Mouse (Mus musculus) gastrocnemius, postnatal 4 days (tissue): Measurements from ENCODE around the gene Il21r. TPM values are rescaled to one million over a fixed set of nuclear protein-coding genes. Genes with fewer than 3 reads are reported as not detected.

ENCODE experiments used
- DNase-seq, 2 experiments: peaks; one replicate each; pipeline ENCODE4 v3.0.0; 2021 to 2022; ENCODE audit warnings: low spot score in 2 of 2, mixed read lengths in 2 of 2
- long read RNA-seq, 2 experiments: library from polyadenylated mRNA; stranded (forward); transcript quantifications; one replicate each; pipeline ENCODE4 v2.0.0; 2021
- total RNA-seq, 2 experiments: library from RNA; stranded (reverse); gene quantifications; 2 replicates each; pipeline ENCODE4 v1.2.3; 2021

Gene Il21r
- total RNA-seq, result 1 to 10 TPM; 1.0 to 1.7 TPM
- long read RNA-seq, experiment 1, result 0 reads
- long read RNA-seq, experiment 2, partial matches to known transcripts, result 1 of 2 reads
- long read RNA-seq, experiment 2, other reads (novel, unspliced or antisense), result 0 of 2 reads

DNA sequence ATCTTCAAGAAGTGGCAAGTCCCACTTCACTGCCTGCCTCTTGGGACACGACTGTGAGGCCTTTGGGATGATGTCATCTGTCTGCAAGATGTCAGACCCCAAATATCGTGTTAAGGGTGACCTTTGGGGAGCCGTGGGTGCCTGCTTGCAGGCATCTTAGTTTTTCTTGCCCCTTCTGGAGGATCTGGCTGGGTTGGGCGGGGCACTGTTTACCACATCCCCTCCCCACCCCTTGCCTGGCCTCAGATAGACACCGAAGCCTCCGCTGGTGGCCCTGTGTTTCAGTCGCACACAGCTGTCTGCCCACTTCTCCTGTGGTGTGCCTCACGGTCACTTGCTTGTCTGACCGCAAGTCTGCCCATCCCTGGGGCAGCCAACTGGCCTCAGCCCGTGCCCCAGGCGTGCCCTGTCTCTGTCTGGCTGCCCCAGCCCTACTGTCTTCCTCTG lies at the start of gene Il21r:
Gene Il21r, plus strand, starts transcription at position 245 of the 447 bp plus-strand sequence.
- DNase-seq, result no peak

DNA sequence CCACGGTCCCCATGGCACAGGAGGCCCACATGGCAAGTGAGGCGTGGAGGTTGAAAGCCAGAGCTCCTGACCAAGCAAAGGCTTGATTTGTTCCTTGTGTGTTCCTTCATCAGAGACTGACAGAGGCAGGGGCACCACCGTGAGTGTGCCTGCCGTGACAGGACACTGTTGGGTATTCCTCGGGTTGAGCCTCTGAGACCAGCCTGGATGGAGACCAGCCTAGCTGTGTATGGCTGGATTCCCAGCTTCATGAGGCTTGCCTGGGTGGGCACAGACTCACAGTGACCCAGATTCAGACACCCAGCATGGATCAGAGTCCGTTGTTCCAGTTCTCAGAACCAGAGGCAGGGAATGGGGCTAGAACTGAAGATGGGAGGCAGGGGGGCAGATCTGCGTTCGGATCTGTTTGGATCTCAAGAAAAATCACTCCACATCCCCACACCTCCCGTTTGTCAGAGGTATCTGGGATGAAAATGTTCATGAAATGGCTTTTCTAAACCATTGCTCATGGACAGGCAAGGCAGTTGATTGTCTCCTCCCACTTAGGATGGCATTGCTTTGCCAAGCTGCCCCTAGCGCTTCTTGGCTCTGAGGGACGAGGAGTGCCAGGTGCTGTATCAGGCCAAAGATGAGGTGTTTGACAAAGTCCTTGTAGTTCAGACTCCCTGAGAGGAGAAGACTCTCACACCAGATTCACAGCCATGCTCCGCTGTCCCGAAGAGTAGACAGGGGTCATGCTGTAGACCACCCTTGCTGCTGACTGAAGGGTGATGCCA lies 49.4 kb upstream of the Il21r start:
- no peak for DNase-seq

DNA sequence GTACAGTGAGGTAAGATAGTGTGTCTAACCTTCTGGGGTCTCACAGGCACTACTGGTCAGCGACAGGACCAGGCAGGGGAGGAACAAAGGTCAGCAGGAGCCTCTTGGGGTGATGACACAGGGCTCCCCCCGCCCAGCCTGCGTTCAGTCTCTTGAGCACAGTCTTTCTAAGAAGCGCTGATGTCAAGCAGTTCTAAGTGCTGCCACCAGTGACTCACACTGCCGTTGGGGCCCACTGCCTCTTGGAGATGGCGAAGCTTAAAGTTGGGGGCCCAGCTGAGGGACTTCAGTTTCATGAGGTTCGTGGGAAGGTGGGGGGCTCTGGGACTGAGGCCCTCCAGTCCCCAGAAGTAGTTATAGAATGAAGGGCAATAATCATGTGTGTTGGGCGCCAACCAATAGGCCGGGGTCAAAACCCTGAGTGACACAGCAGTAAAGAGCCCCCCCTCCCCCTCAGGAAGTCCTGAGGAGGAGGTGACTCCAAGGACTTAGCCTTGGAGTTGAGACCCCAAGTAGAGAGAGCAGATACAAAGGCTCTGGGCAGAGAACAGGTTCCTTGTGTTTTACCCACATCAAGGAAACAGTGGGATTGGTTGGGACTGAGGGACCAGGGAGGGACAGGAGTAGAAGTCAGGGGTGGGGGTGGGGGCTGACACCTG lies 48.6 kb upstream of the Il21r start:
- no peak for DNase-seq

DNA sequence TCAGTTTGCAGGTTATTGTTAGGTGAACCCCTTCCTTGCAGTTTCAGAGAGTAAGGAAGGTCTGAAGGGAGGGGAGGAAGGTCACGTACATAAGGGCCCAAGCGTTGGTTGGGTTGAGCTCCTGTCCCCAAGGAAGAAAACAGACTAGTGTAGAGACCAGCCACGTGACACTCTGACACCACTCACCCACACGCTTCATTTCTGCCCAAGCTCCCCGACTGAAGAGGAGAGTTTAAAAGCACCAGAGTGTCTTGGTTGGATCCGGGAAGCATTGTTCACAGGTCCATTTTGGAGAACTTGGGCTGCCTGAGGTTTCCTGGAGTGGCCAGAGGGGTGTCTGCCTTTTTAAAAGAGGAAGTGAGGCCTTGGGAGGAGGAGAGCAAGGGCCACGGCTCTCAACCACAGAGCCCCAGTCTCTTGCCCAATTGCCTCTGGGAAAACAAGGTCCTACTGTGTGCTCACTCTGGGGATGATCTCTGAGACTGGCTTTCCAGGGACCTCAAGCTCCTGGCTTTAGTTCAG lies 47.8 kb upstream of the Il21r start:
- no peak for DNase-seq

DNA sequence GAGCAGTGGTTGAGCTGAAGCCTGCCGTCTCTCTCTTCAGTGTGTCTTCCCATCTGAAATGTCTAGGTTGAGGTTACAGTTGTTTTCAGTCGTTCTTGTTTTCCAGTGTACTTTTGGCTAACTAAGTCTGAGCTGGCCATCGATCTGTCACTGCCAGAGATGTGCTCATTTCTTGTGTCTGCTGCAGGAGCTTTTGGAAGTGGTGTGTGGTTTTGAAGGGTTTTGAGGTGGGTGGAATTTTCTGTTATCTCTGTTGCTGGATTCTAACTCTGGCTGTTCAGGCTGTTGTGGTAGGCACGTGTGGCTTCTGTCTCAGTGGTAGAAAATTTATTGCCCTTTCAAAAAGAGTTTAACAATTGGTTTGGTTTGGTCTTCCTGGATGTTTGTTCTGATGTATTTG lies 47.1 kb upstream of the Il21r start:
- DNase-seq, result no peak

DNA sequence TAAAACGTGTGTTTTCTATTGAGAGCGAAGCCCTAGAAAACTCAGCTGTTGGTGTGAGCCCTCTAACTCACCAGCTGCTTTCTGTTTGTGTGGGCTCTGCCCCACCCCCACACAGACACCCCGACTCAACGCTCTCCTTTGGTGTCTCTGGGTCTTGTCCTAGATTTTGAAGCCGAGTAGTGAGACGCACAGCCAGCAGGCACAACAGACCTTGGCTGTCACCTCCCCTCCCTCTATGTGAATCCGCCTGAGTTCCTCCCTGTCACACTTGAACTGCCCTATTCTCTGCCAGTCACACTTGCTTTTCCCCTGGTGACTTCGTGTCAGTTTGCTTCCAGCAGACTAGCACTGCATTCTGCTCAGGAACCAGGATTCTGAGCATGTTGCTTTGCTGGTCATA lies 46.4 kb upstream of the Il21r start:
- DNase-seq, result no peak

DNA sequence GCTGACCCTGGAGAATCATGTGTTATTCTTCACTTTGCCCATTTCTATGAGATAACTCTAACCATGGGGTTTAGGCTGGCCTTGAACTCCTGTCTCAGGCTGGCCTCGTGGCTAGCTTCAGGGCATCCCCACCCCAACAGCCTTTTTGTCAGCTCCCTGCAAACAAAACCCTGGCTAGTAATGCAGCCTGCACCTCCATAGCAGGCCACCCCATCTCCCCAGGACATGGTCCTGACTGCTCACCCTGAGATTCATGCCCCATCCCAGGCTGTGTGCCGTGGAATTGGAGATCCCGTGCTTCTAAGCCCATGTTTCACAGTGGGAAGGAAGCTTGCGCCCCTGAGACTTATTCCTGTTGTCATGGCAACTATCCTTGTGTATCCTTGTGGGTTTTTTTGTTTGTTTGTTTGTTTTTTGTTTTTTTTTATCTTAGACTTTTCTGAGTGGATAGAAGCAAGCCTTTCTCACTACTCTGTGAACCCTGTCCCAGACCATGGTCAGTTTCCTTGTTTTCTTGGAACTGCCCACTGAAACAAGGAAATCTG lies 44.8 kb upstream of the Il21r start:
- no peak for DNase-seq

DNA sequence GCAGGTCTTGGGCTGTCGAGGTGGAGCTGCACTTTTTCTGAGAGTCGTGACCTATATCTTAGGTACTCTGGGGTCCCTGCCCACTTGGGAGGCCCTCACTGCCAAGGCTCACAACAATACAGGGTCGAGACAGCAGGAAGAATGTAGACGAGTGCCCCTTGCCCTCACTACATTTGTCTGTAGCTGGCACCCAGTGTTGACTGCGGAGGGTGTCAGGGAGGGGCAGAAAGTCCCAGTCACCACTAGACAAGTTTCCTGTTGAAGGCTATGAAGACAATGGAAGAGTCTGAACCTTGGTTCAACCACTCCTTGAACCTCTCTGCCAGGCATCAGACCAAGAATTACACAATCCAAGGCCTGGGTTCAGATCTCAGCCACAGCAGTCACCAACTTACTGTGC lies 44.2 kb upstream of the Il21r start:
- DNase-seq, result no peak

DNA sequence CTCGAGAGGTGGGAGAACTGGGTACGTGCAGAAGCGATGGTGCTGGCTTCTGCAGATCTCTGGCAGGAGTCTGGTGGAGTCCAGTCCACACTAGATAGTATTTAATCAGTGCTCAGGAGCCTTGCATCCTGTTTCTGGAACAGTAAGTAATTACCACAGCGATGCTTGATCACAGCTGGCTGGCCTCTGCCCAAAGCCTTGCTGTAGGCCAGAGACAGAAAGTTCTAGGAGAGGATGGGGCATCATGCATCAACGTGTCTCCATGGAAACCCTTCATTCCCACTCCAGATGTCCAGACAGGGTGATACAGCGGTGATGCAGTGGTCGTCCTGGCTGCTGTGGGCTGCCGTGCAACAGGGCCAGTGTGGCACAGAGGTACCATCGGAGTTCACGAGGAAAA lies 43.7 kb upstream of the Il21r start:
- DNase-seq, result no peak

DNA sequence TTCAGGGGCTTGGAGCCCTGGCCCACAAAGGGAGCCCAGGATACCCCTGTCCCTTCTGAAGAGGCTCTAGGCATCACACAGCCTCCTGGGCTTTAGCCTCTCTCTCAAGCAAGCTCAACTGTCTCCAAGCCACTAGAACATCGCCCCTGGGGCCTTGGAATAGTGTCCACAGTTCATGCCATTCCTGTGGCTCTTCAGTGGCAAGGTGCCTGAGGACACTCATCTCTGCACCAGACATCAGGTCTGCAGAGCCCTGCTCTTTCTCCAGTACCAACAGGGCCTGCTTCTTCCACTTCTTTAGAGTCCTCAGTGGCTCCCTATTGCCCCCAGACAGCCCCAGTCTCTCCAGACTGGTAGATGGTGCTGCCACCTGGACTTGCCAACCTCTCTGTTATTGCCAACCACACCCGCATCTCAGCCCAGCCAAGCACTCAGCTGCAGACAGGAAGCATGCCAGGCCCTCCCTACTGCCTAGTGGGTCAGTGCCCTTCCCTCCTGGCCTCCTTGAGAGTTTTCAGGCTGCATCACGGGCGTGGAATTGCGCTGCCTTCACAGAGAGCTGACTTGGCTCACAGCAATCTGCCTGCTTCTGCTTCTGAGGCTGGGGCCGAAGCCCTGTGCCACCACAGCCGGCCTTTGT lies 43.0 kb upstream of the Il21r start:
- no peak for DNase-seq

DNA sequence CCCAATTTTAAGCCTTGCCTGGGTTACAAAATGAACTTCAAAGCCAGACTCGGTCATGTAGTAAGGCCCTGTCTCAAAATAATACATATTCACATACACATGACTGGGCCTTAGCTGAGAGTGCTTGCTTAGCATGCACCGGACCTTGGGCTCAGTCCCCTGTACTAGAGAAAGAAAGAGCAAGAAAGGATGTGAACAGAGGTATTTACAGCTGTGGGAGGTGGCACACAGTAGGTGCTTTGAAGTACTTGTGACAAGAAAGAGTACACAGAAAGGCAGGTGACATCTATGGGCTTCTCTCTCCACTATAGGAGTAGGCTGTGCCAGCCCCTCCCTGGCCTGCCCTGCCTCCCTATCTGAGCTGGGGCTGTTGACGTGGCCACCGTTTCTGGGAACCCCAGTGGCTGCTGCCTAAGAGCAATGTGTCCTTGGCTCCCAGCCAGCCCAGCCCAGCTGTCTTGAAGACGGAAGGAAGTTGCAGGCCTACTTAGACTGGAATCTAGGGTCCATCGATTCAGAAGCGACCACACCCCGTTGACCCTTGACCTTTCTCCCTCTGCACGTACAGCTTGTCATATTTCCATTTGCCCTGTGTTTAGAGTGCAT lies 42.0 kb upstream of the Il21r start:
- DNase-seq, result peak; percentile 53 to 82

DNA sequence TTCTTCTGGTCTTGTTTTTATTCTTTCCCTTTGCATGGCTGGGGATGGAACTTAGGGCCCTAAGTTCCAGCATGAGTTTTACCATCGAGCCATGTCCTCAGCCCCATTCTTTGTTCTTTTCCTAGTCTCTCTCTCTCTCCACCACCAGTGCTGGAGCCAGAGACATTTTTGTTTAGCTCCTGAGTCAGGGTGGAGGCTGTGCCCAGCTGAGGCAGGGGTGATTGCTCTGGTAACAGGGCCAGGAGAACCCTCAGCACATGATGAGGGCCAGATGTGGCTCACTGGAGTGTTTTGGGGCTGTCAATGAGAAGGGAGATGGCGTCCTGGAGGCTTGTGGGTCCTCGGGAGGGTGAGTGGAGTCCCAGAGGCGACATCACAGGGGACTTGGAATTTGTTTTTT lies 40.8 kb upstream of the Il21r start:
- DNase-seq, result no peak

DNA sequence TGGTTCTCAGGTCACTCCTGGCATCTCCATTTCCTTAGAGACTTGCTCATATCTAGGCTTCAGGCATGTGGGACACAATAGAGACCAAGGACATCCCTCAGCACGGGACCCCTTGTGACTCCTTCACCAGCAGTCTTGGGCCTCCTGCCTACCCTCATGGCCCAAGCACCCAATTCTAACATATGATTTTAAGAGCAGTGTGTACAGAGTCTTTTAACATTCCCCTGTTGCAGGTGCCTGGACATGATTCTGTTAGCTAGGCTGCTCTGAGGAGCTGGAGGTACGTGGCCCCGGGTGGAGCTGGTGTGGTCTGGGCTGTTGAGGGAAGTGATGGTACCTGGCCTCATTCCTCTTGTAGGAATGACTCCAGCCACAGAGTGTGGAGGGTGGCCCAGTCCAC lies 40.1 kb upstream of the Il21r start:
- DNase-seq, result no peak

DNA sequence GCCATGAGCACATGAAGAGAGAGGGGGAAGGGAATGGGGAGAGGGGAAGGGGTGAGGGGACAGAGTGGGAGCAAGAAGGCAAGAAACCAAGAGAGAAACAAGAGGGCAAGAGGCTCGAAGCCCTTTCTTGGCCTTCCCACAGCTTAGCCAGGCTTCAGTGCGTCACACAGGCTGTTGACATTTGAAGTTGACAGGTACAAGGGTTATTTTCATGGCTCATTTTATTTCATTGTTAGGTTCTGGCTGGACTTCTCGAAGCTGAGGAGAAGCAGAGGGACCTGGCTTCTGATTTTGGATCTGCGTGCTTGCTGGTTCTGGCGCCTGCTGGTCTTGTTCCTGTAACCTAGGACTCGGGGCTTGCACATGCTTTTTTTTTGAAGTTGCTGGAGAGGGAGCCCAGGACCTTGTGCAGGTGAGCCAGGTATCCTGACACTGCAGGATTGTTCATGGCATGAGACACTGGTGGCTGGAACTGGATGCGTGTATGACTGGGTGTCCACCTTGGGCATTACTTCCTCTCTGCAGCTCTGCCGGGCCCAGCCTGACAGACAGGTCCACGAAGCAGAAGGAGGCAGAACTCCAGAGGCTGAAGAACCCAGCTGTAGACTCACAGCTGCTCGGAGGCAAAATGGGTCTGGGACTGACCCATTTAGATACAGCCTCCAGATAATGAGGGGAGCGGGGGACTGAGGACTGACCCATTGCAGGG lies 38.8 kb upstream of the Il21r start:
- DNase-seq, result no peak

DNA sequence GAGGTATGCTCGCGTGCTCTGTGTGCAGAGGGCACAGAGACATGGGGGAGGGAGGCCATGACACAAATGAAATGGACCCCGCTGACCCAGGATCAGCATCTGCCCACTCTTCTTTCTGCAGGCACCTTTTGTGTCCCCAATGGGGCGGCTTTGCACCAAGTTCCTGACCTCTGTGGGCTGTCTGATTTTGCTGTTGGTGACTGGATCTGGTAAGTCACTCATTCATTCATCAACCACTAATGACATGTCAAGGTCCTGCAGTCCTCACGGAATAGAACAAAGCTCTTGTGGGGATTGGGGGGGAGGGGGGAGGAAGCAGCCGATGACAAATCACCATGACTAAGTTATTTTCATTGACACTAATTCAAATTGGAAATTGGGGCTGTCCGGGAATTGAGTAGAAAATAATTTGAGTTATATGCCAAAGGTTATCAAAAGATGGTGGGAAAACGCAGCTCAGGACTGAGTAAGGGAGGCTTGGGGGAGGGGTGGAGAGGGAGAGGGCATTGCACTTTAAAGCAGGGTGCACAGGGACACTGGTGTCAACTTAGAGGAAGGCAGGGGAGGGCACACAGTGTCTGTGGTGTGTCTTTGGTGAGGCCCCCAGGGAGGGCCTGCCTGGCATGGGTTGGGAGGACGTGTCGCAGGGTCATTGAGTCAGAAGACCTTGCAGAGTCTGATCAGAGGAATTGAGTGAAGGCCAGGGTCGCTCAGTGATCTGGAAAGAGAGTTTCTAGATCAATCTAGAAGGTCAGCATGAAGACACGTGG lies 37.5 kb upstream of the Il21r start:
- no peak for DNase-seq

DNA sequence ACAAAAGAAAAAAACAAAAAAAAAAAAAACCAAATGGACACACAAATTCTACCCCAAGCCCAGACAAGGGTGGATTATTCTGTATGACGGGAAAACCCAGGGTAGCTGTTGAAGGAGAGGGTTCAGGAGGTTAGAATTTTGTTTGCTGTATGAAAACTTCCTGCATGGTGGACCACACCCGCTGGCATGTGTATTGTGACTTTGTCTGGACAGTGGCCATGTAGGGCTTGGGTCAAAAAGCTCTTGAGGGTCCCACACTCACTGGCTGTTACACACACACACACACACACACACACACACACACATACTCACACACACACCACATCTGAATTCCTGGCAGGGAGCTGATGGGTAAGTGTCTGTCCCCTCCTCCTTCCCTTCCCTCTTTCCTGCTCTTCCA lies 36.8 kb upstream of the Il21r start:
- DNase-seq, result no peak

DNA sequence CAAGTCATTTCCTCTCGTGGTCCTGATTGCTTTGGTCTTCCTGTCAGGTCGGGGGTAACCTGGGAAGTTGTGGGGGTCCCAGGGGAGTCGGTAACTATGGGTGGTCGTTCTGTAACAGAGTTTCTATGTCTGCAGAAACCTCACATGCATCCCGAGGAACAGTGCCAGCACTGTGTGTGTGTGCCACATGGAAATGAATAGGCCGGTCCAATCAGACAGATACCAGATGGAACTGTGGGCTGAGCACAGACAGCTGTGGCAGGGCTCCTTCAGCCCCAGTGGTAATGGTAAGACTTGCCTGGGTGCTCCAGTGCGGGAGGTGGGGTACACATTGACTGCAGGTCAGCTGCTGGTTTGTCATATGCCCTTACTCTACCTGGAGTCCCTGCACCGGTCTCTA lies 34.3 kb upstream of the Il21r start:
- no peak for DNase-seq

DNA sequence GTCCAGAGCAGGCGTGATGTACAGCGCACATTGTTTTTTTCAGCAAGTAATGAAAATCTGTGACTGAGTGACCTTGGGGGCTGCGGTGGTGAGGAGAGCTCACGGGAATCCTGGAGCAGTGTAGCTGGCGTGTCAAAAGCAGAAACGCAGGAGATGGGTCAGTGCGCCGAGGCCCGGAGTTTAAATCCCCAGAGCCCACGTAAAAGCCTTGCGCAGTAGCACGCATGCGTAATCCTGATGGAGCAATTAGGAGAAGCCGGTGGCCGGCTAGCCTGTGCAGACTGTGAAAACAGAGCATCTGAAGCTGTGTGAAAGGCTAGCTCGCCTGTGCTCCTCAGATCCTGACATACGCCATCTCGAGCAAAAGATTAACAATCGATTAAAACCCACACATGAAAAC lies 31.3 kb upstream of the Il21r start:
- DNase-seq, result no peak

DNA sequence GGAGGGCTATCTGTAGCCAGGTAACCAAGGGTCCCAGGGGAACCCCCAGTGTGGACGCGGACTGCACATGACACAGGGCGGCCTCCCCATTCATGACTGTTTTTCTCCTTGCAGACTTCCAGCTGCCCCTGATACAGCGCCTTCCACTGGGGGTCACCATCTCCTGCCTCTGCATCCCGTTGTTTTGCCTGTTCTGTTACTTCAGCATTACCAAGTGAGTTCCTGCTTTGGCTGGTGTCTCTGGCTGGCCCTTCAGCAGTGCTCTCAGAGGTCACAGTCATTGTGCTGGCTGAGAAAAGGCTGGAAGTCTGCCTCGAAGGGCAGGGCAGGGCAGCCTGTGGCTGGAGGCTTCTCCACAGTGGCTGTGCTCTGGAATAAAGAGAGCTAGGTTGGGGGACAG lies 30.5 kb upstream of the Il21r start:
- no peak for DNase-seq

DNA sequence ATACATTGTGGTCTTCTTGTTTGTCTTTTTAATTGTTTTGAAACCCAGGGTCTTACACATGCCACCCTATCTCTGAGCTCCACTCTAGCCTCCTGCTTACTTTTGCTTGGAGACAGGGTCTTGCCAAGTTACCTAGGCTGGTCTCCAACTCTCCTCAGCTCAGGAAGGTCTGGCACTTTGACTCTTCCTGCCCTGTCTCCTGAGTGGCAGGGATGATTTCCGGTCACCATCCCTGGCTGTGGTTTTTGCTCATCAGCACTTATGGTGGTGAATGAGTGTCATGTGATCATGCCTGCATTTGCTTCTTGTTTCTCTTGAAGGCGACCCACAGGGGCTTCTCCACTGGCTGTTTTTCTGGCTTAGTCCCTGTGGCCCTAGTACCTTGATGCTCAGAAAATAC lies 29.4 kb upstream of the Il21r start:
- DNase-seq, result no peak
